Mouse (Mus musculus): ENCODE data around the gene Gpr156.

GRCm38 (mm10) chr16:37999762-38000161 lies 83.5 kb downstream of the Gpr156 start:
- no peak for TF ChIP-seq CTCF (IDR thresholded peaks at IDR 0.05; ENCODE audit: low read depth)
- TF ChIP-seq EP300 (IDR thresholded peaks at IDR 0.05; ENCODE audit: low read depth): no peak

All from heart, postnatal 0 days (tissue).